Comparison of ENCODE assay signal across 9 mouse cellular contexts in genomic region chr1:180198959-180199714, GRCm38 (mm10). TPM values are rescaled to one million over a fixed set of nuclear protein-coding genes. Genes with fewer than 3 reads are reported as not detected.
DNase-seq lines count a peak whose midpoint lies in the region; ATAC-seq and TF ChIP-seq lines count a peak whose summit lies in the region.
"Had no signal": no experiment of that assay in that cellular context is flagged by ENCODE, and none has a peak within 500 bp of the region (broad histone marks: within the 10 kb centered on the region; RNA-seq: fewer than 3 reads in every experiment).

Gene Coq8a, minus strand, starts transcription at chr1:180199602.

- DNase-seq in kidney, adult 18-20 months, result no peak
- DNase-seq in CD4-positive helper T cell, adult 2 months (ENCODE audit: low read depth, low spot score), result peak; percentile 78
- DNase-seq in gastrocnemius, adult 2 months, result no peak
- DNase-seq in layer of hippocampus, postnatal 14 days (ENCODE audit: low spot score in 2 of 2), result no peak
- DNase-seq in right cerebral cortex, postnatal 14 days, result no peak
- DNase-seq: right cerebral cortex, postnatal 25 days had no signal

- H3K27ac ChIP-seq in kidney, embryonic 16.5 days (ENCODE audit: low read length), result no peak within 1 kb of the TSS
- peak within 1 kb of the TSS; percentile 87 for H3K27ac ChIP-seq in gastrocnemius, adult 2 months
- no peak within 1 kb of the TSS for H3K27ac ChIP-seq in hindbrain, embryonic 12.5 days

- H3K36me3 ChIP-seq in kidney, embryonic 16.5 days (ENCODE audit: insufficient read depth, low read length), result no peaks in the 10 kb centered on the region
- H3K36me3 ChIP-seq in hindbrain, embryonic 12.5 days, result no peaks in the 10 kb centered on the region

- peaks cover 7% of the 10 kb centered on the region for H3K4me1 ChIP-seq in kidney, embryonic 16.5 days (ENCODE audit: insufficient read depth, low read length)
- H3K4me1 ChIP-seq in hindbrain, embryonic 12.5 days, result peaks cover 14% of the 10 kb centered on the region

- ATAC-seq in kidney, embryonic 16.5 days (ENCODE audit: low FRiP score, low TSS enrichment), result no peak
- ATAC-seq in monocyte, adult 5-6 weeks (replicated peaks; ENCODE audit: insufficient number of reproducible peaks, low FRiP score, low TSS enrichment, poor library complexity, severe bottlenecking), result no peak; the same call in 1 of the 2 replicates
- no peak for ATAC-seq in hindbrain, embryonic 12.5 days (ENCODE audit: low FRiP score)

- no peak within 1 kb of the TSS for H3K4me3 ChIP-seq in kidney, embryonic 16.5 days (ENCODE audit: low read length)
- H3K4me3 ChIP-seq in gastrocnemius, adult 2 months, result no peak within 1 kb of the TSS
- no peak within 1 kb of the TSS for H3K4me3 ChIP-seq in hindbrain, embryonic 12.5 days

- H3K9ac ChIP-seq in kidney, embryonic 16.5 days (replicated peaks; ENCODE audit: low read length), result no peak within 1 kb of the TSS
- no peak within 1 kb of the TSS for H3K9ac ChIP-seq in hindbrain, embryonic 12.5 days

- no peak for TF ChIP-seq CTCF in gastrocnemius, adult 2 months (IDR thresholded peaks at IDR 0.05)

- peaks cover 1% of the 10 kb centered on the region; the same call in 1 of the 2 replicates for H3K9me3 ChIP-seq in kidney, embryonic 16.5 days (ENCODE audit: low read length)
- H3K9me3 ChIP-seq in hindbrain, embryonic 12.5 days (replicated peaks), result no peaks in the 10 kb centered on the region

- intact Hi-C loops in gastrocnemius, adult 2 months (cut with DNase I), result no loop called here

- no peaks in the 10 kb centered on the region for H3K27me3 ChIP-seq in kidney, embryonic 16.5 days (ENCODE audit: insufficient read depth, low read length)
- peaks cover 5% of the 10 kb centered on the region for H3K27me3 ChIP-seq in hindbrain, embryonic 12.5 days

- 63% methylated on average over 4 of the region's 4 CpGs for WGBS in kidney, embryonic 16.5 days
- 71% methylated on average over 4 of the region's 4 CpGs for WGBS in hindbrain, embryonic 12.5 days

- H3K4me2 ChIP-seq in kidney, embryonic 16.5 days (replicated peaks; ENCODE audit: low read depth, low read length), result no peak within 1 kb of the TSS
- no peak within 1 kb of the TSS for H3K4me2 ChIP-seq in hindbrain, embryonic 12.5 days (replicated peaks)

RNA-seq across cellular contexts. Expression of gene Coq8a, which starts in this region (rescaled TPM):
- 17.7 and 21.8 TPM in 2 replicates for polyA plus RNA-seq in kidney, embryonic 16.5 days (2015; fragmentation: Nextera tagmentation; extraction: Ambion mirVana)
- total RNA-seq in gastrocnemius, adult 2 months (2021), result 1,000 to 10,000 TPM in 1 of 2 experiments, 100 to 1,000 TPM in 1; 633 to 1,638 TPM
- 10 to 100 TPM; 44.0 to 46.2 TPM for total RNA-seq in layer of hippocampus, postnatal 14 days (2021)
- 7.4 to 10.1 TPM (median 9.0 TPM) in 3 replicates for total RNA-seq in monocyte, adult 5-6 weeks (2017)
- polyA plus RNA-seq in hindbrain, embryonic 12.5 days (2016; fragmentation: Nextera tagmentation; extraction: Ambion mirVana), result 2.4 and 2.7 TPM in 2 replicates

Comparison
In these comparisons a context has a peak if more than half of its experiments do, and no peak if none do; other contexts are left out.
1. RNA of gene Coq8a (total RNA-seq): 633 to 1,638 TPM in gastrocnemius, adult 2 months; 44.0 to 46.2 TPM in layer of hippocampus, postnatal 14 days and 7.4 to 10.1 TPM in monocyte, adult 5-6 weeks; every median in the first group is over 10 times any median in the second.